Mouse (Mus musculus) erythroblast, embryonic 14.5 days (primary cell): Measurements from ENCODE around the gene Plxna1.

Experiments used
- GATA1 ChIP-seq: IDR thresholded peaks from 2 replicates; pipeline ENCODE4 v1.6.1; 2012; ENCODE audit warnings: low read length, inconsistent platforms, mixed read lengths
- TAL1 ChIP-seq: IDR thresholded peaks from 3 replicates; pipeline ENCODE4 v1.6.1; 2012; ENCODE audit warnings: low read length, inconsistent platforms, mixed read lengths

DNA sequence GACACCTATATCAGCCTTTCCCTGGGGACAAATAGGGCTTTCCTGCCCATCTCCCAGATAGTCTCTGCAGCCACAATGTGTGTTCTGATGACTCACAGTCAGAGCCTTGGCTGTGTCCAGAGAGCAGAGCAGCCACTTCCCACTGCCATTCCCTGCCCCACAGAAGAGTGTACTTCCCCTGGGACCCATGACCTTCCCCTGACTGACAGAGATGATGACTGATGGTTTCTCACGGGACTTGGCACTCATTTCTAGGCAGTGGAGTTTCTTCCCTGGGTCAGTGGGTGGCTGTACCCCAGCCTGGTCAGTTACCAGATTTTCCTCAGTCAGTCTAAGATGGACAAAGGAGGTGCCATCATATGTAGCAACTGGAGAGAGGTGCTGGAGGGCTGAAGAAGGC lies 67.8 kb downstream of the Plxna1 start:
- no peak for TF ChIP-seq GATA1
- TF ChIP-seq TAL1, result no peak
